Mouse (Mus musculus) ES-Bruce4 (cell line): ENCODE results near the gene Hcrt. TPM values are rescaled to one million over a fixed set of nuclear protein-coding genes. Genes with fewer than 3 reads are reported as not detected.

Experiments
- H3K27ac ChIP-seq: 2 replicates; pipeline ENCODE4 v1.5.1; 2012; ENCODE audit warnings: low read length, inconsistent platforms; ENCODE audit not compliant: insufficient read depth
- H3K27me3 ChIP-seq: 2 replicates; pipeline ENCODE4 v1.6.1; 2012; ENCODE audit warnings: mild to moderate bottlenecking, low read length, inconsistent platforms; ENCODE audit not compliant: control insufficient read depth, poor library complexity, insufficient read depth, severe bottlenecking
- H3K36me3 ChIP-seq: 2 replicates; pipeline ENCODE4 v1.6.1; 2012; ENCODE audit warnings: inconsistent platforms, mild to moderate bottlenecking, low read length, moderate library complexity; ENCODE audit not compliant: control insufficient read depth, poor library complexity, insufficient read depth, severe bottlenecking
- H3K4me1 ChIP-seq: one replicate; pipeline ENCODE4 v1.8.1; 2011; ENCODE audit warnings: low read length; ENCODE audit not compliant: control insufficient read depth, insufficient read depth
- H3K4me3 ChIP-seq: 2 replicates; pipeline ENCODE4 v1.5.1; 2011; ENCODE audit warnings: low read depth, mild to moderate bottlenecking, low read length
- H3K9ac ChIP-seq: 2 replicates; pipeline ENCODE4 v1.6.1; 2012; ENCODE audit warnings: low read depth, mild to moderate bottlenecking, inconsistent platforms; ENCODE audit not compliant: poor library complexity, severe bottlenecking
- H3K9me3 ChIP-seq: replicated peaks from 2 replicates; pipeline ENCODE4 v1.6.1; 2012; ENCODE audit warnings: mild to moderate bottlenecking, low read length, inconsistent platforms; ENCODE audit not compliant: control insufficient read depth, poor library complexity, insufficient read depth, severe bottlenecking
- CTCF ChIP-seq: IDR thresholded peaks from one replicate; pipeline ENCODE4 v1.8.1; 2011; ENCODE audit warnings: low read depth, low read length
- EP300 ChIP-seq: IDR thresholded peaks from 2 replicates; pipeline ENCODE4 v1.6.1; 2011; ENCODE audit warnings: low read depth, low read length; ENCODE audit not compliant: insufficient read depth
- POLR2A ChIP-seq: IDR thresholded peaks from one replicate; pipeline ENCODE4 v1.8.1; 2011; ENCODE audit warnings: low read length; ENCODE audit not compliant: insufficient read depth
- polyA plus RNA-seq: library from polyadenylated mRNA; stranded (reverse); fragments of >200 nt; gene quantifications from 2 replicates; pipeline ENCODE4 v1.2.4, GENCODE M21; 2011; ENCODE audit warnings: low read depth; ENCODE audit not compliant: missing spikeins, insufficient read depth, insufficient read length

Hcrt gene
- polyA plus RNA-seq, 1 experiment = not detected

- H3K9me3 ChIP-seq = no peaks in the 10 kb centered on the region
- H3K9ac ChIP-seq = peak within 1 kb of the TSS; percentile 68
- H3K27ac ChIP-seq = no peak within 1 kb of the TSS
- TF ChIP-seq EP300 (no peak), POLR2A (no peak), CTCF (peak; percentile 29)
- H3K36me3 ChIP-seq = no peaks in the 10 kb centered on the region
- peaks cover 2% of the 10 kb centered on the region for H3K4me1 ChIP-seq
- peak within 1 kb of the TSS; percentile 71 for H3K4me3 ChIP-seq
- no peaks in the 10 kb centered on the region for H3K27me3 ChIP-seq
Measured at GRCm38 (mm10) chr11:100759611-100760233, 3.0 kb downstream of the Hcrt start, which contains the start of gene Kcnh4. Gene Kcnh4 (minus strand): TSS chr11:100759942.

GRCm38 (mm10) chr11:100758707-100759610 lies 3.8 kb downstream of the Hcrt start:
- Histone ChIP-seq H3K27me3 (no peaks in the 10 kb centered on the region), H3K9me3 (no peaks in the 10 kb centered on the region), H3K9ac (peak overlapping the region; percentile 68), H3K4me3 (peak overlapping the region; percentile 71), H3K27ac (no peak overlapping the region), H3K36me3 (no peaks in the 10 kb centered on the region), H3K4me1 (peaks cover 2% of the 10 kb centered on the region)
- no peak for TF ChIP-seq CTCF
- no peak for TF ChIP-seq POLR2A
- no peak for TF ChIP-seq EP300

GRCm38 (mm10) chr11:100757566-100757965 lies 5.2 kb downstream of the Hcrt start:
- H3K27me3 ChIP-seq = no peaks in the 10 kb centered on the region

GRCm38 (mm10) chr11:100756476-100756875 lies 6.3 kb downstream of the Hcrt start:
- Histone ChIP-seq H3K36me3 (no peaks in the 10 kb centered on the region), H3K4me3 (no peak overlapping the region), H3K4me1 (peaks cover 2% of the 10 kb centered on the region), H3K27me3 (no peaks in the 10 kb centered on the region), H3K9me3 (no peaks in the 10 kb centered on the region), H3K9ac (no peak overlapping the region), H3K27ac (no peak overlapping the region)
- TF ChIP-seq POLR2A (no peak), CTCF (no peak), EP300 (no peak)

More at GRCm38 (mm10) chr11:100757566-100757965, 5.2 kb downstream of the Hcrt start:
- Histone ChIP-seq H3K9me3 (no peaks in the 10 kb centered on the region), H3K4me3 (no peak overlapping the region), H3K36me3 (no peaks in the 10 kb centered on the region), H3K4me1 (peaks cover 2% of the 10 kb centered on the region), H3K27ac (no peak overlapping the region), H3K9ac (no peak overlapping the region)
- TF ChIP-seq CTCF (no peak), POLR2A (no peak), EP300 (no peak)

GRCm38 (mm10) chr11:100754693-100755057 lies 8.1 kb downstream of the Hcrt start:
- H3K27ac ChIP-seq = no peak overlapping the region
- no peak overlapping the region for H3K9ac ChIP-seq
- no peaks in the 10 kb centered on the region for H3K9me3 ChIP-seq
- H3K36me3 ChIP-seq = no peaks in the 10 kb centered on the region
- H3K4me3 ChIP-seq = no peak overlapping the region
- no peaks in the 10 kb centered on the region for H3K27me3 ChIP-seq
- TF ChIP-seq EP300 (no peak), POLR2A (no peak), CTCF (no peak)
- H3K4me1 ChIP-seq = peaks cover 2% of the 10 kb centered on the region
